Mouse (Mus musculus): ENCODE measurements around the gene Sec24a.
"Not testable (repeated sequence)": the region's sequence is repeated elsewhere in the genome, so short reads cannot be mapped to it uniquely, and the experiment has no call there.

Sec24a gene

DNA sequence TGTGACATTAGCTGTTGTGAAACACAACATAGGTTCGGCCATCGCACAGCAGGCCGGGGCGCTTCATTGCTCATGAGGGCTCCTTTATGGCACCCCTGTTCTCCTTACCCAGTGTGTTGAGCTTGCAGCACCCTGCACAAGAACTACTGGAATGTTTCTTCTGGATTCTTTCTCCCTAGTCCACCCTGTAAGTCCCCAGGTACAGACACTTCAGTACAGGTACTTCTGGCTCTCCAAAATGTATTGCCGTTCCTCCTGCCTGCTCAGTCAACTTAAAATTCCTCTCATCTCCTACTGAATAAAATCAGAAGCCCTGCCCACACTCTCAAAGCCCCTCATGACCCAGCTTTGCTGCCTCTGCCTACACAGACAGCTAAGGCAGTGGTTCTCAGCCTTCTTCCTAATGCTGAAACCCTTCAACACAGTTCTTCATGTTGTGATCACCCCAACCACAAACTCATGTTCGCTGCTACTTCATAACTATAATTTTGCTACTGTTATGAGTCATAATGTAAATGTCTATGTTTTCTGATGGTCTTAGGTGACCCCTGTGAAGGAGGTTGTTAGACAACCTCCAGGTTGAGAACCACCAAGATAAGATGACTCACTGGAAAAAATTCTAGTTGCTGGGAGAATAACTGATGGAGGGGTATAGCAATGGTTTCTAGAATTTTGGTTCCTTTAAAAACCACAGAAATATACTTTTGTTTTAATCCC is 3.3 kb downstream of the Sec24a start:
- no peak for DNase-seq (ENCODE audit: low spot score)

DNA sequence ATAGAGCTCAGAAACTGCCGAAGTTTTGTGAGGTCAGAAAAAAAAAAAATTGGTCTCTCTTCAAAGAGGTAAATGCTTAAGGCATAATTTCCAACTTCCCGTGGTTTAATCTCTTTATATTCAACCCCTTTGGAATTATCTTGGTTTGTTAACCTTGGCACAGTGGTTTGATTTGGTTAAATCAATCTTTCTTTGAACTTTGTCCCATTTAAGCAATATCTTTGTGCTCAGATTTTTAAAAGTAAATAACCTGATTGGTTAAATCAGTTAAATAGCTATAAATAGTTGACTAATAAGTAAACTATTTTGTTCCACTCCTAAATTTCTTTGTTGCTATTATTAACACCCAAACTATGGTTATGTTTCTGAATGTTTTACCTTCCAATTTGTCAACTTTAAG is 4.2 kb downstream of the Sec24a start:
- DNase-seq (ENCODE audit: low spot score) = no peak

DNA sequence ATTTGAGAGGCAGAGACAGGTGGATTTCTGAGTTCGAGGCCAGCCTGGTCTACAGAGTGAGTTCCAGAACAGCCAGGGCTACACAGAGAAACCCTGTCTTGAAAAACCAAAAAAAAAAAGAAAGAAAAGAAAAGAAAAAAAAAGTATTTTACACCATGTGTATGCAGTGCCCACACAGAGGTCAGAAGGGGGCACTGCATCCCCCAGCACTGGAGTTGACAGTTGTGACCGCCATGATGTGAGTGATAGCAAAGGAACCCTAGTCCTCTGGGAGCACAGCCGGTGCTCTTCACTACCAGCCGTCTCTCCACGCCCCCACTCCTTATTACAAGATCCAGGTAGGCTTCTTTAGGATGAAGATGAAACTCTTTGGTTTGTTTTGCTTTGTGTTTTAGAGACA is 5.2 kb downstream of the Sec24a start:
- not testable (repeated sequence) for DNase-seq (ENCODE audit: low spot score)

DNA sequence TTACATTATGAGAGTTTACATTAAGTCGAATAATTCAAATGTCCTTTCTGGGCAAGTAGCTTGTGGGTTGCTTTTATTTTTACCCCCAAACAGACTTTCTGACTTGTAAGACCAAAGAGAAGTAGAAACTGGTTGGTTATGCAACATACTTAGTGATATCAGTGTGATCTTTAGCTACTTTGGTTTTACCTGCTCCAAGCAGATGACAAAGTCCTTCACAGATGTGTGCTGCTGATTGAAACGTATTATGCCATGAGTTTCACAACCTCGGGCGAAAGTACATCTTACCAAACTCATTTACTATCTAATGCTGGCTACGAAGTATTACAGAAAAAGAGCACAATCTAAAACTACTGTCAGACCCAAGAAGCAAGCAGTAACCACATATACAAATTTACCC is 5.8 kb downstream of the Sec24a start:
- no peak for DNase-seq (ENCODE audit: low spot score)

DNA sequence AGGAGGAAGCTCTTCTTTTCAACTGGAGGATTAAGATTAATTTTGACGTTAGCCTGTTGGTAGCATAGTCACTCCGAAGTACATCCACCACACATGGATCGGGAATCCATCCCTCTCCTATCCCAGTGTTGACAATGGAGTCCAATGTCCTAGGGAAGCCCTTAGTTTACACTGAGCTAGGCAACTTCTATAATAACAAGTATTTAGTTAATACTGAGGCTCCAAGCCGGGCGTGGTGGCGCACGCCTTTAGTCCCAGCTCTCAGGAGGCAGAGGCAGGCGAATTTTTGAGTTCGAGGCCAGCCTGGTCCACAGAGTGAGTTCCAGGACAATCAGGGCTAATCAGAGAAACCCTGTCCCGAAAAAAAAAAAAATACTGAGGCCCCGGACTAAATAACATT is 6.4 kb downstream of the Sec24a start:
- no peak for DNase-seq (ENCODE audit: low spot score)

DNA sequence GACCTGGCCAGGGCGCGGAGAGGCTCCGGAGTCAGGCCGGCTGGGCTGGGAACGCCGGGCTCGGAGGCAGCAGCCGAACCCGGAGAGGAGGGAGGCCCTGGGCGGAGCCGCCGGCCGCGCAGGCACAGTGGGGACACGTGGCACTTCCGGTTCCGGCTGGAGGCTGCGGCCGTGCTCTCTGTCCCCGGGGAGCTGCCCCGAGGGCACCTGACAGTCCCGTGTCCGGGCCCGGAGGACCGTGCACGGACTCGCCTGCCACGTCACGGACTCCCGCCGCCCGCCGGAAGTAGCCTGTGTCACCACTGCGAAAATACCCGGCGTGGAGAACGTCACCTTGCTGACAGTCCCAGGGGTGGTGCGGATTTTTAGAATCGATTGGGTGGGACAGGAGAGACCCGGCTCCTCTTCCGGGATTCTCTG is 7.1 kb downstream of the Sec24a start:
- DNase-seq (ENCODE audit: low spot score) = peak; percentile 84

DNA sequence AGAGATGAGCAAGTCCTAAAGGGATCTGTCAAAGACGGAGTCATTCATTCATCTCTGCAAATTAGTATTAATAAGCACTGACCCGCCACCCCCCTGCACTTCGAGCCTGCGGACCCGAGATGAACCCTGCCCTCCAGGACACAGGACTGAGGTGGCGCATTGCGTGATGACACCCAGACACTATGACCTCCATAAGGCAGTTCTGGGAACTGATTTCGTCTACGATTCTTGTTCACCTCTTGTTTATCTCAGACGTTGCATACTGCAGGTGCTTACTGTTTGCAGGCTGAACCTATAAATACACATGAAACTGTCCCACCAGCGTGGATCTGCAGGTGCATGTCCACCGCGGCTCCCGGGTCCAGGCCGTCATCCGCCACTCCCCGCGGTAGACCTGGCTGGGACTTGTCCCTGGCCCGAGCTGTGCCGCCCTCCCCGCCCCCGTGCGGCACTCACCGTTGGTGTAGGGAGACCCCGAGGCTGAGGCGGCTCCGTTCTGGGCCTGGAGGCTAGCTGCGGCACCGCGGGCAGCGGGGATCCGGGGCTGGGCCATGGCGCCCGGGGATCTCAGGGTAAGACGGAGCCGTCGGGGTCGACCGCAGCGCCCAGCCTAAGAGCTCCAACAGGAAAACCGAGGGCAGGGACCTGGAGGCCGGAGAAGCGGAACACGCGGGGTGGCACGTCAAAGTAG is 7.7 kb downstream of the Sec24a start:
- DNase-seq (ENCODE audit: low spot score) = no peak

DNA sequence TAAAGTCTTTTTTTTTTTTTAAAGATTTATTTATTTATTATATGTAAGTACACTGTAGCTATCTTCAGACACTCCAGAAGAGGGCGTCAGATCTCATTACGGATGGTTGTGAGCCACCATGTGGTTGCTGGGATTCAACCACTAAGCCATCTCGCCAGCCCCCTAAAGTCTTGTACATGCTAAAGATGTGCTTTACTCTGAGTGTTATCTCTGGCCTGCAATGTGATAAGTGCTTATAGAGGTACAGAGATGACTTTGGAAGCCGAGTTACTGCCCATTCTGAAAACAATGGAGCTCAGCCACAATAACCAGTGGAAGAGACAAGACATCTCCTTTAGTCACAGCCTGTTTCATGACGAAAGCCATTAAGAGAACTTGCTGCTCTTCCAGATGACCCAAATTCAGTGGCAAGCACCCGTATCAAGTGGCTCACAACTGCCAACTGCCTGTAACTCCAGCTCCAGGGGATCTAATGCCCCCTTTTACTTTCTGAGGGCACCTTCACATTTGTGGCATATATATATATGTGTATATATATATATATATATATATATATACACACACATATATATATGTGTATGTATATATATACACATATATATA is 11.7 kb downstream of the Sec24a start:
- not testable (repeated sequence) for DNase-seq (ENCODE audit: low spot score)

DNA sequence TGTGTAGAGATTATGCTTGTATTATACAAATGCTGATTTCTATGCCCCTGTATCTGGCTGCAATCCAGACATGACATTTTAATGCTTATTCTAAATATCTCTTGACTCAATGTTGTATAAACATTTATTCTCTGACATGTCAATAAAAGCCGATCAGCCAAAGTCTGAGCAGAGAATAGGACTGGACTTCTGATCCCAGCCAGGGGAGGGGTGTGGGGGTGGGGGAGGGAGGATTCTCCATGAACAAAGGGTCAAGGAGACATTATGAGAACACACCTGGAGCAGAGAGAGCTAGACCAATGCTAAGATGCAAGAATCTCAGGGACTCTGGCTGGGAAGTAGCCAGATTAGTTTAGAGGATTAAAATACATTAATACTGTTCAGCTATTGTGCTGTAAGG is 17.3 kb downstream of the Sec24a start:
- no peak for DNase-seq (ENCODE audit: low spot score)

DNA sequence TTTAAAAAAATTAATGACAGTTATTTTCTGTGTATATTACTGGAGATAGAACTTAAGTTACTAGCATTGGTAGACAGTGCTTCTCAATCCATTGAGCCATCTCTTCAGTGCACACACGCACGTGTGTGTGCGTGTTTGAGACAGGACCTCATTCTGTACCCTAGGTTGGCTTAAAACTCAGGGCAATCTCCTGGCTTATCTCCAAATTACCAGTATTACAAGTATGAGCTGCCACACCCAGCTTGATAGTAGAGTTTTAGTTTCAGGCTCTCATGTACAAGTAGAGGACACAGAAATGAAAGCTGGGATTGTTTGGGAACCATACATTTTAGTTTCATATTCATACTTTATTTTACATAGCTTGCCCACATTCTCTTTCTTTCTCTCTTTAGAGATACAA is 22.7 kb downstream of the Sec24a start:
- DNase-seq (ENCODE audit: low spot score) = no peak

DNA sequence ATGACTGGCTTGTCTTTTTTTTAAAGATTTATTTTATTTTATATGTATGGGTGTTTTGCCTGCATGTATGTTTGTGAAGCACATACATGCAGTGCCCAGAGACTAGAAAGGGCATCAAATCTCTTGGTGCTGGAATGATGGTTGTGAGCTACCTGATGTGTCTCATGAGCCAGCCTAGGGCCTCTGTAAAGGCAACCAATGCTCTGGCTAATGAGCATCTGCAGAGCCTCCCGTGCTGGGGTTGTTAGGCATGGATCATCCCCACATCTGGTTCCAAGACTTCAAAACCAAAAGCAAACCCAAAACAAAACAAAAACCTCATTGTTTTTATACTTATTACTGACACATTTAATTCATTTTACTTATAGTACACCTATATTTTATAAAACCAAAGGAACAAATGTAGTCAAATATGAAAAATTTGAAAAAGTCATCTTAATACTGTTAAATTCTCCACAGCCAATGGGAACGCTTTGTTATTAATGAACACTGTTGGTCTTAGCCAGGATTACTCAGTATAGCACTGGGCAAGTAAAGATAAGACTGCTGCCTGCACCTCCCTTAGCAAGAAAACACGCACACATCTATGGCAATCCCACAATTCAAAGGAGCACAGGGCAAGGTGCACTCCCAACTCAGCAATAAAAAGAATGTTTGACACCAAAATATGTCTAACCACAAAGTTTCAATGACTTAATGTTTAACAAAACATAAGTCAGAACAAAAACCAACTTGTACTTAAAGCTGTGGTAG is 24.6 kb downstream of the Sec24a start:
- no peak for DNase-seq (ENCODE audit: low spot score)

DNA sequence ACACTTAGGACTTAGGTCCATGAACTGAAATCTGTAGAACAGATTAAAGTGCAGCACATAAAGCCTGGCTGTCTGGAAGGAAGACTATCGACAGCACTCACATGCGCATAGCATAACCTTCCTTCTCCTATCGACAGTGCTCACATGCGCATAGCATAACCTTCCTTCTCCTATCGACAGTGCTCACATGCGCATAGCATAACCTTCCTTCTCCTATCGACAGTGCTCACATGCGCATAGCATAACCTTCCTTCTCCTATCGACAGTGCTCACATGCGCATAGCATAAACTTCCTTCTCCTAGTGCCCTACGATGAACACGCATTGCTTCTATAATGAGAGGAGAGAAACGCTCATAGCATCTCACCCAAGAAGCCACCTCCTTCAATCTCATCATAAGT is 29.2 kb downstream of the Sec24a start:
- DNase-seq (ENCODE audit: low spot score) = not testable (repeated sequence)

DNA sequence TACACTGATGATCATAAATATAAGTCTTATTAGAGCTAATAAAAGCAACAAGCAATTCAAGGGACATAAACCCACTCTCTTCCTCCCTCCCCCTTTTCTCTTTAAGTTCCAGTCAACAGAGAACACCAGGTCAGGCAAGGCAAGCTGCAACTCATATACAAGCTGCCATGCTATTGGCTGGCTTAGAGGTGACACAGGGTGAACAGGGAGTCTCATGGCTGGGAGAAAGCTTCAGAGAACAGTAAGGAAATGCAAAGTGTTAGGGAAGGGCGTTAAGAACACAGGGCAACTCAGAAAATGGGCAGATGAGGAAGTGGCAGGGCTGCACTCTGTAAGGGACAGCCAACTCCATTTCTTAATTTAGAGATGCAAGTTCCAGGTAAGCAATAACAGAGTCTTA is 30.6 kb downstream of the Sec24a start:
- no peak for DNase-seq (ENCODE audit: low spot score)

DNA sequence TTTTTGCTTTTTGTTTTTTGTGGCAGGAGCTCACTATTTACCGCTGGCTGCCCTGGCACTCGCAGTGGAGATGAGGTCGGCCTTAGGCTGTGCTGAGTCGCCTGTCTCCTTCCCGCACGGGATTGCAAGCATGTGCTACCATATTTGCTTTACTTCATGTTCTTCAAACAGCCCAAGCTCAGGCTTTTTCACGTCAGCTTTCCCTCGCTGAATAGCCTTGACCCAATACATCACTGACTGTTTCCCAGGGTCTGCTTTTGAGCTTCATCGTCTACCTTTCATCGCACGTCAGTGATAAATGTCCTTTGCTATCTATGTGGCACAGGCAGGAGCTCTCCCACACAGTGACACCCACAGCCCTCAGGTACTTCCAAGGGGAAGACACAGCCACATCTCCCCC is 42.4 kb downstream of the Sec24a start:
- no peak for DNase-seq (ENCODE audit: low spot score)

DNA sequence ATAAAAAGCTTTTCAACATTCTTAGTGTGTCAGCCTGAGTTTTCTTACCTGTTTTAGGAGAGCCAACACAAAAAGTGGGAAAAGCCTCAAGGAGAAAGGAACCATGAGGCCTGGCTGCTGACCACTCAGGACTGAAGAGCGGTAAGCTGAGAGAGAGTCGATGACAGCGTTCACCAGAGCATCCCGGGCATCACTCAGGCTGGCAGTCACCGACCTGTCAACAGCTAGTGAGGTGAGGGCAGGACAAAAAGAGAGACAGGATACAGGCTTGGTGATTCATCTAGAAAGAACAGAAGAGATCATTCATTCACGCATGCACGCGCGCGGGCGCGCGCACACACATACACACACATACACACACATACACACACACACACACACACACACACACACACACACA is 56.4 kb downstream of the Sec24a start:
- DNase-seq (ENCODE audit: low spot score) = no peak

DNA sequence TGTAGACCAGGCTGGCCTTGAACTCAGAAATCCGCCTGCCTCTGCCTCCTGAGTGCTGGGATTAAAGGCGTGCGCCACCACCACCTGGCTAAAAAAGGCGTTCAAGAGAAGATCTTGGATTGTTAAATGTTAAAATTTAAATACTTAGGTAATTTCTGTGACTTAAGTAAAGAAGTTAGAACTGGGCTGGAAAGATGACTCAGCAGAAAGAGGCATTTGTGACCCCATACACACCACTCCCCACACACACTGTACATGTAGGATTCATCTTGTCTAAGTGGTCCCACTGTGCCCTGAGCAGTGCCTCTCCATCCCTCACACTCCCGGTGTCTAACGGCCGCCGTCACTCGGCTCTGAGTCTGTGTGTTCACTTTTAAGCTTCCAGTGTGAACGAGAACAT is 57.0 kb downstream of the Sec24a start:
- no peak for DNase-seq (ENCODE audit: low spot score)

DNA sequence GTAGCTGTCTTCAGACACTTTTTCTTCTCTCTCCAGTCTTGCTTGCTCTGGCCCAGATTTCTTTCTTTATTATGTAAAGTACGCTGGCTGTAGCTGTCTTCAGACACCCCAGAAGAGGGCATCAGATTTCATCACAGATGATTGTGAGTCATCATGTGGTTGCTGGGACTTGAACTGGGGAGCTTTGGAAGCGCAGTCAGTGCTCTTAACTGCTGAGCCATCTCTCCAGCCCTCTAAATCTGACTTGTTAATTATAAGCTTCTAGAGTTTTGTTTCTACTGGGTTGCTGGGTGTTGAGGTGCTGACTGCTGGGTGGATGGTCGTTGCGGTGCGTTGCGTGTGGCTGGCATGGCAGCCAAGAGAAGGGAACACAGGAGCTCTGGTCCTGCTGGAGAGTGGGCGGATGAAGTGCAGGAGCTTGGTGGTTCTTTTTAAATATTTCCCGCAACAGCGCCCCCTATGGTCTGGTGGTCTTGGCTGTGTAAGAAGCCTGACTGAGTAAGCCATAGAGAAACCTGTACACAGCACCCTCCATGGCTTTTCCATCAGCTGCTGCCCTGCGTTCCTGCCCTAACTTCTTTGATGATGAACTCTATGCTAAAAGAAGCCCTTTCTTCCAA is 59.9 kb downstream of the Sec24a start:
- DNase-seq (ENCODE audit: low spot score) = no peak

DNA sequence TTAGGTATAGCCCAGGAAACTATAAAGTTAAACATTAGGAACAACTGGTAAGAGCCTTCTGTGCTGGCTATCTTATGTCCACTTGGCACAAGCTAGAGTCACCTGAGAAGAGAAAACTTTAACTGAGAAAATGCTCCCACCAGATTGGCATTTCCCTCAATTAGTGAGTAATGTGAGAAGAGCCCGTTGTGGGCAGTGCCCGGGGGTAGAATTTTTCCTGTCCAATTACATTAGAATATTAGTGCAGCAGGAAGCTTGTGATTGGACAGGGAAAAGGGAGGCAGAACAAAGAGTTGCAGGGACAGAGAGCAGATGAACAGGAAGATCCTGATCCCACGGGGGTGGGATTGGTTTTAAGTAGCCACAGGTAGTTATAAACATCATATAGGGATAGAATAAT is 60.6 kb downstream of the Sec24a start:
- DNase-seq (ENCODE audit: low spot score) = no peak

DNA sequence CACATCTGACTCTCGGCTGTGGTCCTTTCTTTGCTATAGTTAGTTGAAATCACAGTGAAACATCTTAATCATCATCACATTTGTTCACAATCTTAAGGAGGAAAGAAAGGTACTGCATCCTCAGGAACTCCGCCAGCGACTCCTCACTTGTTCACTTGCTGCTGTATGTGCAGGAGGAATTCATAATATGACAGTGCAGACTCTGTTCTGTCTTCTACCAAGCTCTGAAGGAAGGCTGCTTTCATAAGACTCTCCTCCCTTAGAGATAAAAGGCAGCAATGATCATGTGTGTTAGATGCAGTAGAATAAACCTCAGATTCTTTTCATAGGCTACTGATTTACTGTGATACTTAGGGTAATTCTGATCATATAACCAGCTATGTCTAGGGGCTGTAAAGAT is 68.5 kb downstream of the Sec24a start:
- no peak for DNase-seq (ENCODE audit: low spot score)

DNA sequence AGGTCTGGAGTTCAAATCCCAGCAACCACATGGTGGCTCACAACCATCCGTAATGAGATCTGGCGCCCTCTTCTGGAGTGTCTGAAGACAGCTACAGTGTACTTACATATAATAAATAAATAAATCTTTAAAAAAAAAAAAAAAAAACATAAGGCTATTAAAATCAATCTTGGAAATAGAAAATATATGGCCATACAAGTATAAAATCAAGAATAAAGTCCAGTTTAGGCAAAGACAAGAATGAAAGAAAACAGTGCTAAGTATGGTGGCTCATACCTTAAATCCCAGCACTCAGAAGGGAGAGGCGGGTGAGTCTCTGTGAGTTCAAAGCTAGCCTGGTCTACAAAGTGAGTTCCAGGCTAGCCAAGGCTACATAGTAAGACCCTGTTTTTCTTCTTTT is 72.8 kb downstream of the Sec24a start:
- not testable (repeated sequence) for DNase-seq (ENCODE audit: low spot score)

DNA sequence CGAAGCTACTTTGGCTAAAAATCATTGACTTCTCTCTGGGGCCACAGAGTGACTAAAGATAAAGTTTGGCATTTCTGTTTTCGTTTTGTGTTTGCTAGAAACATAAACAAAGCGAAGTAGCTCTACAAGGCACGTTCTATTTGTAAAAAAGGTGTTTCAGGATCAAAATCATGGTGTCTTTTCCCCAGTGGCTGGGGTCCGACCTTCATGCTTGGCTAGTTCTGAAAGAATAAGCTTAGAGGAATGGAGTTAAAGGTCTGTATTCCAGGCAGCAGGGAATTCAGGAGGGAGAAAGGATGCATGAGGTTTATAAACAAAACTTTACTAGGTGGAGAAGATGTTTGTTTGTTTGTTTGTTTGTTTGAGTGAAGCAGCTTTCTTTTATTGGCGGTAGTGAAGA is 74.1 kb downstream of the Sec24a start:
- DNase-seq (ENCODE audit: low spot score) = no peak
